Mouse (Mus musculus) heart, postnatal 0 days (tissue): ENCODE measurements at regions not wholly inside any gene's neighbourhood (a gene's known extent, or its start where the extent isn't known, plus 50 kb on each side); places are given as distances from the start of the nearest gene placed in this dataset.

Source experiments
- ATAC-seq: fragments of 200-750 bp; cut with Nextera tagmentation; 2 replicates; pipeline ENCODE4 v1.8.0; 2017; ENCODE audit warnings: low read depth, moderate number of reproducible peaks, moderate library complexity; ENCODE audit not compliant: insufficient read depth
- DNase-seq: peaks from one replicate; pipeline ENCODE4 v3.0.0-alpha.2; 2016; ENCODE audit warnings: low spot score
- H3K27ac ChIP-seq: fragments of 300-500 bp; sonication (generic); 2 replicates; pipeline ENCODE4 v1.5.1; 2014; ENCODE audit warnings: low read depth, mild to moderate bottlenecking
- H3K27me3 ChIP-seq: fragments of 300-500 bp; sonication (generic); 2 replicates; pipeline ENCODE4 v1.6.1; 2014; ENCODE audit warnings: low read length, mixed read lengths; ENCODE audit not compliant: control insufficient read depth, insufficient read depth
- H3K36me3 ChIP-seq: fragments of 300-500 bp; sonication (generic); replicated peaks from 2 replicates; pipeline ENCODE4 v1.6.1; 2014; ENCODE audit warnings: low read length, mixed read lengths; ENCODE audit not compliant: control insufficient read depth, insufficient read depth
- H3K4me1 ChIP-seq: fragments of 300-500 bp; sonication (generic); 2 replicates; pipeline ENCODE4 v1.6.1; 2014; ENCODE audit warnings: antibody characterized with exemption; ENCODE audit not compliant: control insufficient read depth, insufficient read depth
- H3K4me2 ChIP-seq: fragments of 300-500 bp; sonication (generic); 2 replicates; pipeline ENCODE4 v1.6.1; 2014; ENCODE audit warnings: low read depth, mild to moderate bottlenecking, low read length, moderate library complexity
- H3K4me3 ChIP-seq: fragments of 300-500 bp; sonication (generic); 2 replicates; pipeline ENCODE4 v1.5.1; 2014; ENCODE audit warnings: low read depth, low read length
- H3K9ac ChIP-seq: fragments of 300-500 bp; sonication (generic); replicated peaks from 2 replicates; pipeline ENCODE4 v1.6.1; 2014; ENCODE audit warnings: low read depth, low read length, mixed read lengths
- H3K9me3 ChIP-seq: fragments of 300-500 bp; sonication (generic); replicated peaks from 2 replicates; pipeline ENCODE4 v1.6.1; 2016; ENCODE audit warnings: low read length; ENCODE audit not compliant: control insufficient read depth
- CTCF ChIP-seq: IDR thresholded peaks from 2 replicates; pipeline ENCODE4 v1.5.1; 2016; ENCODE audit warnings: antibody characterized with exemption, control low read depth, low read depth
- EP300 ChIP-seq: IDR thresholded peaks from 2 replicates; pipeline ENCODE4 v1.6.1; 2016; ENCODE audit warnings: antibody characterized with exemption, low read depth
- WGBS: fragments of 180-500 bp; shearing (Covaris S2); extraction: QIAGEN DNeasy Blood & Tissue Kit; methylation state at CpG from one replicate; pipeline ENCODE4 v1.1.7; 2014; 5-methylcytosine and 5-hydroxymethylcytosine counted together

DNA sequence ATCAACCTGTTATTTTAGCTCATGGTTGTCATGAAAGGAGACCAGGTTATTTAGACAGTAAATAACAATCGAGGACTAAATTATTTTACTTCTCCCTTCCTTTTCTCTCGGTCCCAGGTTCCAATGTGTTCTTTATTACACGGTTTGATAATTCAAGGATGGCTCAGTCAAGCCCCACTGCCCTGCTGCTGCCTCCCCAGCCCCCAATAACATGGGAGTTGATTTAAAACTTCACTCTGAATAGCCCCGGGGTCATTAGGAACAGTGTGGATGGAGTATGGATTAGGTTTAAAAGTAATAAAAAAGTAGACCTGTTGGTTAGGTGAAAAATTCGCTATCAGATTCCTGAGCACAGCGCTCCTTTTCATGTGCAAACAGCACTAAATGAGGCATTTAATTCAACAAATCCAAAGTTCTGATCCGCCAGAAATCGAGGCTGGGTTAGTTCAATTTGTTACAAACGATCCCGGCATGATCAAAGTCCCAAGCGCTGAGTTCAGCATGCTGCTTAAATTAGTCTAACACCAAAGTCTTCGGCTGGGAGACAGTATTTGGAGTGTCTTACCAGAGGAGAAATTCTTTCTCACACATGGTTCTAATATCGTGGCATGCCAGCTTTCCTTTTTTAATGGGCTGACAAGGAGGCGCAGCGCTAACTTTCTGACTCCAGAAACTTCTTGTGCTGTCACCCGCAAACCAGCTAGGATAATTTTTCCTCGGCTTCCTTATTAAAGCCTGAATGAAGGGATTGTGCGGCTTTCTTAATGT is 146.5 kb upstream of the Irx3 start:
- H3K4me3 ChIP-seq, result no peak overlapping the region
- H3K4me1 ChIP-seq, result no peaks in the 10 kb centered on the region
- TF ChIP-seq CTCF (no peak), EP300 (no peak)
- no peaks in the 10 kb centered on the region for H3K27me3 ChIP-seq
- H3K9ac ChIP-seq, result no peak overlapping the region
- no peaks in the 10 kb centered on the region for H3K9me3 ChIP-seq
- ATAC-seq, result no peak
- H3K36me3 ChIP-seq, result no peaks in the 10 kb centered on the region
- WGBS, result 78% methylated on average over 18 of the region's 18 CpGs
- H3K27ac ChIP-seq, result no peak overlapping the region
- H3K4me2 ChIP-seq, result no peak overlapping the region
- no peak for DNase-seq

DNA sequence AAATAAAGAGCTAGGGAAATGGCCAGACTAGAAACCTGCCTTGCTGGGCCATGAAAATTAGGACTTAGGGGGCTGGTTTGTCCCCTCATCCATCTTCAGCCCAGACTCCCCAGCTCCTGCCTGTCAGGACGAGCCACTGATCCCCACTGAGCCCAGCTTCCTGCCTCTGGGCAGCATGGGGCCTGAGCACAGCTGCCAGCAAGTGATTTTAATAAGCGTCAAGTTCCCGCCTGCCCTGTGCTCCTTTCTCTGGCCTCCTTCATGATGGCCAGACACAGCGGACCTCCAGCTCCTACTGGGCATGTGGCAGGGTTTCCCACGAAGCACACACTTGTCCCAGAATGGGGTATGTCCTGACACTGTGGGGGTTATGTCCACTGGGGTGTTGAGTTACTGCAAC is 139.1 kb upstream of the Irx3 start:
- no peak overlapping the region for H3K4me2 ChIP-seq
- DNase-seq, result no peak
- TF ChIP-seq EP300 (no peak), CTCF (no peak)
- no peaks in the 10 kb centered on the region for H3K9me3 ChIP-seq
- no peaks in the 10 kb centered on the region for H3K27me3 ChIP-seq
- ATAC-seq, result no peak
- H3K36me3 ChIP-seq, result no peaks in the 10 kb centered on the region
- H3K4me1 ChIP-seq, result no peaks in the 10 kb centered on the region
- 61% methylated on average over 5 of the region's 5 CpGs for WGBS
- no peak overlapping the region for H3K27ac ChIP-seq
- no peak overlapping the region for H3K4me3 ChIP-seq
- H3K9ac ChIP-seq, result no peak overlapping the region

DNA sequence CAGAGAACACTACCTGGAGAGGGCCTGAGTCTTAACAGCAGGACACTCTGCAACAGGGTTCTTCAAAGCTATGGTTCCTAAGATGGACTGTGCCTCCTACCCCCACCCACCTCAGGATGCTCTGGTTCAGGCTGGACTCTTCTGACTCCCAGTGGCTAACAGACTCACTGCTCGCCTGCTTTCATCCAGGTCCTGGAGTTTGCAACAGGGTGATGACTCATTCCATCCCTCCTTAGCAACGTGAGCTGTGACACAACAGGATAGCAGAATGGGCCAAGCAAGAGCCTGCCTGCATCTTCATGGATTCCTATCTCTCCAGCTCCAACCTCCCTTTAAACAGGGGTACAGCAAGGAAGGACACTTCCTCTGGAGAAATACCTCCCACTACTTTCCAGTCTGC is 135.4 kb upstream of the Irx3 start:
- Histone ChIP-seq H3K4me2 (no peak overlapping the region), H3K27me3 (no peaks in the 10 kb centered on the region), H3K36me3 (no peaks in the 10 kb centered on the region), H3K9ac (no peak overlapping the region), H3K4me1 (no peaks in the 10 kb centered on the region), H3K9me3 (no peaks in the 10 kb centered on the region), H3K4me3 (no peak overlapping the region), H3K27ac (no peak overlapping the region)
- ATAC-seq, result peak; percentile 41; the same call in 1 of the 2 replicates
- DNase-seq, result peak; percentile 25
- peak; percentile 36 for TF ChIP-seq CTCF
- no peak for TF ChIP-seq EP300
- WGBS, result 24% methylated on average over 2 of the region's 2 CpGs

DNA sequence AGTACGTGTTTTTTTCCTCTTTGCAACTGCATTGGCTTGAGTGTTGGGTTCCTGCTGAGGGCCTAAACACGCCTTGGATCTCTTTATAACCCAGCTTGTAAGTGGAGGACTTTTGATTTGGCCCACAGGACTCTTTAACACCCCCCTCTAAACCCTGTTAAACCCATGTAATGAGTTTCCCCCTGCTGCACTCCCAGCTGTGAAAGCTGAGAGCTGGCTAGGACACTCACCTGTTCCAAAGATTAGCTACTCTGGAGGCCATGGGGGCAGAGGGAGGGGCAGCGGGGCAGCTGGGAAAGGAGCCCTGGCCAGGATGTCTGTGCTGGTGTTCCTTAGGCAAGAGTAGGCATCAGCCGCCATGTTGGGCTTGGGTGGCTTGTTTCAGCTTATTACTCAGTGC is 128.7 kb upstream of the Irx3 start:
- Histone ChIP-seq H3K36me3 (no peaks in the 10 kb centered on the region), H3K4me3 (no peak overlapping the region), H3K4me2 (no peak overlapping the region), H3K27ac (no peak overlapping the region), H3K9ac (no peak overlapping the region), H3K27me3 (no peaks in the 10 kb centered on the region), H3K9me3 (no peaks in the 10 kb centered on the region), H3K4me1 (no peaks in the 10 kb centered on the region)
- ATAC-seq (no peak), DNase-seq (no peak)
- TF ChIP-seq CTCF (no peak), EP300 (no peak)
- WGBS, result 89% methylated on average over 4 of the region's 4 CpGs

DNA sequence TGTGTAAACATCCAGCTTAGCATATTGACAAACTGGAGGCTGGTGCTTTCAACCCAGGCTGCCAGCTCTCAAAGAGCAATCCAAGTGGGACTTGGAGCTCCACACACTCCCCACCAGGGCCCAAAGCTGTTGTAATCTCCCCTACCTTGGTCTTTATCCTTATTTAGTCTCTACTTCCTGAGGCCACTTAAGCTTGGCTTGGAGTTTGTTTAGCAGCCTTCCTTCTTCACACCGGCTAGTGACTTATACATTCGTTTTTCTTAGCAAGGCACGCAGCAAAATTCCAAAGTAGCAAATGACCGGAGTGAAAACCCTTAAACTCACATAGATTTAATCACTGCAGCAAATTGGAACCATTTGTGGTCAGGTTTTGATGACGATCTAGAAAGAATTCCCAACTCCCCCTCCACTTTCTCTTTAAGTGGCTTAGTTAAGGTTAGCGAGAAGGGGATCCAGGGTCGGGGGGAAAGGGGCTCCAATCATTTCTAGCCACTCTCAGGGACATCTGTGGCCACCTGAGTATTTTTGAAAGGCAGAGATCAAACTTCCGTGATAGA is 124.2 kb upstream of the Irx3 start:
- H3K36me3 ChIP-seq, result no peaks in the 10 kb centered on the region
- TF ChIP-seq EP300 (no peak), CTCF (no peak)
- H3K9me3 ChIP-seq, result no peaks in the 10 kb centered on the region
- no peak overlapping the region for H3K4me2 ChIP-seq
- no peak overlapping the region for H3K4me3 ChIP-seq
- 59% methylated on average over 8 of the region's 8 CpGs for WGBS
- no peak overlapping the region for H3K27ac ChIP-seq
- H3K4me1 ChIP-seq, result 0 out of 2 replicates have a peak, but pooled peaks cover 8% of the 10 kb centered on the region
- DNase-seq (no peak), ATAC-seq (no peak)
- no peak overlapping the region for H3K9ac ChIP-seq
- no peaks in the 10 kb centered on the region for H3K27me3 ChIP-seq

DNA sequence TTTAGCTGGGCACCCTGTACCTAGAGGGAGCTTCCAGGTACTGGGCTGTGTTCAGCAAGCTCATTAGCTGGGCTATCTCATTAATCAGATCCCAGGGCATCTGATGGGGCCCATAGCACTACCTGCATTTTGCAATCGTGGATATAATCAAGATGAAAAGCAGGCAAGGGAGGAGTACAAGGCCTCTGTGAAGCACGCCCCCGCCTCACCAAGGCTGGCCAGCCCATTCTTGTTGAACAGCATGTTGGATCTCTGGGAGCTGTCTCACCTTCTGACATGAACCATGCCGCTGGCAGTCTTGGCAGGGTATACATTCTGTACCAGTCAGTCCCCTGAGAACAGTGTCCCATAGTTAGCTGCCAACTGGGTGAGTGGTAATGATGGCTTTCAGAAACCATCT is 122.3 kb upstream of the Irx3 start:
- Histone ChIP-seq H3K9ac (no peak overlapping the region), H3K27ac (no peak overlapping the region), H3K36me3 (no peaks in the 10 kb centered on the region), H3K4me3 (no peak overlapping the region), H3K4me1 (0 out of 2 replicates have a peak, but pooled peaks cover 8% of the 10 kb centered on the region), H3K9me3 (no peaks in the 10 kb centered on the region), H3K4me2 (no peak overlapping the region), H3K27me3 (no peaks in the 10 kb centered on the region)
- peak; percentile 51; the same call in 1 of the 2 replicates for ATAC-seq
- no peak for DNase-seq
- no peak for TF ChIP-seq CTCF
- TF ChIP-seq EP300, result no peak
- 62% methylated on average over 4 of the region's 4 CpGs for WGBS
